Comparison of ENCODE assay signal across 14 mouse cellular contexts in genomic region chr10:122570909-122571551, GRCm38 (mm10).
DNase-seq lines count a peak whose midpoint lies in the region; ATAC-seq and TF ChIP-seq lines count a peak whose summit lies in the region.
"Had no signal": no experiment of that assay in that cellular context is flagged by ENCODE, and none has a peak within 500 bp of the region (broad histone marks: within the 10 kb centered on the region; RNA-seq: fewer than 3 reads in every experiment).

No protein-coding gene starts in this region.

- H3K9ac ChIP-seq in forebrain, postnatal 0 days, result 0 out of 2 replicates have a peak overlapping the region, but pooled peaks have one; percentile 1
- no peak overlapping the region for H3K9ac ChIP-seq in forebrain, embryonic 16.5 days (replicated peaks; ENCODE audit: low read depth, low read length)
- H3K9ac ChIP-seq in lung, embryonic 16.5 days (ENCODE audit: low read length), result peak overlapping the region; percentile 9; the same call in 1 of the 2 replicates
- H3K9ac ChIP-seq: neural tube, embryonic 12.5 days had no signal

- no peak for TF ChIP-seq POLR2A in lung, adult 2 months (IDR thresholded peaks at IDR 0.05; ENCODE audit: borderline replicate concordance, extremely low read depth, low read depth, low read length)

- no peaks in the 10 kb centered on the region for H3K27me3 ChIP-seq in forebrain, postnatal 0 days (ENCODE audit: insufficient read depth, low read length)
- no peaks in the 10 kb centered on the region for H3K27me3 ChIP-seq in forebrain, embryonic 16.5 days (replicated peaks; ENCODE audit: control insufficient read depth, insufficient read depth, low read length)
- H3K27me3 ChIP-seq in lung, embryonic 16.5 days (ENCODE audit: control insufficient read depth, insufficient read depth, low read depth, low read length), result no peaks in the 10 kb centered on the region
- H3K27me3 ChIP-seq in limb, embryonic 10.5 days (ENCODE audit: low read depth, poor library complexity, severe bottlenecking), result no peaks in the 10 kb centered on the region
- H3K27me3 ChIP-seq: neural tube, embryonic 12.5 days had no signal

- H3K27ac ChIP-seq in forebrain, postnatal 0 days (ENCODE audit: low read depth, low read length), result peak overlapping the region; percentile 2; the same call in 1 of the 2 replicates
- H3K27ac ChIP-seq in forebrain, embryonic 16.5 days (ENCODE audit: low read length), result no peak overlapping the region
- peak overlapping the region; percentile 20; the same call in 1 of the 2 replicates for H3K27ac ChIP-seq in lung, embryonic 16.5 days (ENCODE audit: low read length)
- peak overlapping the region; percentile 10; the same call in 1 of the 2 replicates for H3K27ac ChIP-seq in limb, embryonic 10.5 days
- H3K27ac ChIP-seq: neural tube, embryonic 12.5 days had no signal

- no peak overlapping the region for H3K4me2 ChIP-seq in forebrain, postnatal 0 days (ENCODE audit: low read depth)
- H3K4me2 ChIP-seq in forebrain, embryonic 16.5 days (ENCODE audit: low read length), result no peak overlapping the region
- H3K4me2 ChIP-seq in lung, embryonic 16.5 days (ENCODE audit: low read depth, low read length), result no peak overlapping the region
- H3K4me2 ChIP-seq: neural tube, embryonic 12.5 days had no signal

- no peaks in the 10 kb centered on the region for H3K36me3 ChIP-seq in forebrain, postnatal 0 days (ENCODE audit: insufficient read depth)
- H3K36me3 ChIP-seq in forebrain, embryonic 16.5 days (ENCODE audit: control insufficient read depth, insufficient read depth), result no peaks in the 10 kb centered on the region
- no peaks in the 10 kb centered on the region for H3K36me3 ChIP-seq in lung, embryonic 16.5 days (ENCODE audit: control insufficient read depth, insufficient read depth, low read length)
- no peaks in the 10 kb centered on the region for H3K36me3 ChIP-seq in limb, embryonic 10.5 days
- H3K36me3 ChIP-seq: G1E; neural tube, embryonic 12.5 days had no signal

- no peak overlapping the region for H3K4me3 ChIP-seq in forebrain, postnatal 0 days (ENCODE audit: low read depth, low read length)
- H3K4me3 ChIP-seq in forebrain, embryonic 16.5 days (replicated peaks; ENCODE audit: low read length), result no peak overlapping the region
- no peak overlapping the region for H3K4me3 ChIP-seq in lung, embryonic 16.5 days (ENCODE audit: low read length)
- no peak overlapping the region for H3K4me3 ChIP-seq in lung, adult 2 months (replicated peaks; ENCODE audit: extremely low read depth, low read depth, low read length)
- H3K4me3 ChIP-seq in limb, embryonic 10.5 days, result no peak overlapping the region
- H3K4me3 ChIP-seq: neural tube, embryonic 12.5 days had no signal

- no peaks in the 10 kb centered on the region for H3K9me3 ChIP-seq in forebrain, postnatal 0 days (ENCODE audit: low read length)
- no peaks in the 10 kb centered on the region for H3K9me3 ChIP-seq in forebrain, embryonic 16.5 days (ENCODE audit: control insufficient read depth, low read length)
- no peaks in the 10 kb centered on the region for H3K9me3 ChIP-seq in lung, embryonic 16.5 days (ENCODE audit: control insufficient read depth, low read length)
- no peaks in the 10 kb centered on the region for H3K9me3 ChIP-seq in limb, embryonic 10.5 days (replicated peaks)
- H3K9me3 ChIP-seq: neural tube, embryonic 12.5 days had no signal

- no peak for DNase-seq in forebrain, postnatal 0 days
- no peak for DNase-seq in lung, adult 2 months
- no peak for DNase-seq in limb, embryonic 10.5 days (ENCODE audit: low spot score)
- DNase-seq in retina, postnatal 1 day, result peak; percentile 47
- DNase-seq in cerebellum, adult 11 months, result no peak
- no peak for DNase-seq in left cerebral cortex, postnatal 25 days (ENCODE audit: low spot score in 2 of 2)
- DNase-seq: gastrocnemius, postnatal 14 days; kidney, adult 9 months; lung, adult 18-20 months had no signal

- no peak for TF ChIP-seq CTCF in forebrain, postnatal 0 days (IDR thresholded peaks at IDR 0.05; ENCODE audit: low read depth)
- TF ChIP-seq CTCF in lung, adult 2 months (IDR thresholded peaks at IDR 0.05; ENCODE audit: insufficient read depth, low read length), result no peak

- no peaks in the 10 kb centered on the region; the same call in 1 of the 2 replicates for H3K4me1 ChIP-seq in forebrain, postnatal 0 days (ENCODE audit: insufficient read depth)
- peaks cover 6% of the 10 kb centered on the region; the same call in 1 of the 2 replicates for H3K4me1 ChIP-seq in forebrain, embryonic 16.5 days (replicated peaks; ENCODE audit: control insufficient read depth, insufficient read depth, low read length)
- H3K4me1 ChIP-seq in lung, embryonic 16.5 days (replicated peaks; ENCODE audit: control insufficient read depth, insufficient read depth, low read length), result peaks cover 9% of the 10 kb centered on the region
- H3K4me1 ChIP-seq in lung, adult 2 months (ENCODE audit: control insufficient read depth, insufficient read depth, low read length), result peaks cover 4% of the 10 kb centered on the region; the same call in 1 of the 2 replicates
- peaks cover 21% of the 10 kb centered on the region for H3K4me1 ChIP-seq in limb, embryonic 10.5 days

- 34% methylated on average over 13 of the region's 13 CpGs for WGBS in forebrain, postnatal 0 days
- WGBS in forebrain, embryonic 16.5 days, result 32% methylated on average over 13 of the region's 13 CpGs
- WGBS in lung, embryonic 16.5 days, result 14% methylated on average over 13 of the region's 13 CpGs
- WGBS in lung, adult 2 months, result 32% methylated on average over 13 of the region's 13 CpGs
- 11% methylated on average over 13 of the region's 13 CpGs for WGBS in limb, embryonic 10.5 days

- no peak for ATAC-seq in forebrain, postnatal 0 days
- no peak for ATAC-seq in forebrain, embryonic 16.5 days
- peak; percentile 34 for ATAC-seq in lung, embryonic 16.5 days (ENCODE audit: low read depth)
- ATAC-seq: activated CD4-positive, CD25-positive, alpha-beta regulatory T cell, adult 4 months had no signal

- intact Hi-C loops in left cerebral cortex, postnatal 25 days (cut with DNase I), result no loop called here
